Mouse (Mus musculus) heart, postnatal 14 days (tissue): ENCODE data around the gene Ankrd11. TPM values are rescaled to one million over a fixed set of nuclear protein-coding genes. Genes with fewer than 3 reads are reported as not detected.

Source experiments
- DNase-seq, 2 experiments: peaks; one replicate each; pipeline ENCODE4 v3.0.0; 2021 to 2022
- intact Hi-C: fragments of 180-260 bp; cut with DNase I; formaldehyde crosslinking; loops from one replicate; pipeline ENCODE4 v1.15.1; 2025
- total RNA-seq, 2 experiments: library from RNA; stranded (reverse); gene quantifications; 2 replicates each; pipeline ENCODE4 v1.2.3; 2021

Ankrd11 gene
- total RNA-seq, 2 experiments from 2014 or later = 75.3 to 80.8 TPM

GRCm38 (mm10) chr8:122935118-122935517 lies 107.0 kb downstream of the Ankrd11 start:
- intact Hi-C loops = no loop called here

DNA sequence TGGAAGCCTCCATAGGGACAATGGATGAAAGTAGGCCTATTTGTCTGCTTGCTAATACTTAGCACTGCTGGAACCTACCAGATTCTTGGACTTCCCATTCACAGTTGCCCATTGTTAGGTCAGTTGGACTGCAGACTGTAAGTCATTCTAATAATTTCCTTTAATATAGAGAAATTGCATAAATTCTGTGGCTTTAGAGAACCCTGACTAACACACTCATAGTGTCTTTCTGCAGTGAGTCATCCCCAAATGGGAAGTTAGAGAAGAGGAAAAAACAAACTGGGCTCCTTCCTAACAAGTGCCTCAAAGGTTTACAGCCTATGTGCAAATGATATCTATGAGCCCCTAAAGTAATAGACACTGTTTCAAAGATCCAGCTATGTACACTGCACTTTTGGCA lies 108.1 kb downstream of the Ankrd11 start:
- intact Hi-C loops = no loop called here
- DNase-seq = no peak

More at GRCm38 (mm10) chr8:122935118-122935517, 107.0 kb downstream of the Ankrd11 start:
- DNase-seq = no peak

DNA sequence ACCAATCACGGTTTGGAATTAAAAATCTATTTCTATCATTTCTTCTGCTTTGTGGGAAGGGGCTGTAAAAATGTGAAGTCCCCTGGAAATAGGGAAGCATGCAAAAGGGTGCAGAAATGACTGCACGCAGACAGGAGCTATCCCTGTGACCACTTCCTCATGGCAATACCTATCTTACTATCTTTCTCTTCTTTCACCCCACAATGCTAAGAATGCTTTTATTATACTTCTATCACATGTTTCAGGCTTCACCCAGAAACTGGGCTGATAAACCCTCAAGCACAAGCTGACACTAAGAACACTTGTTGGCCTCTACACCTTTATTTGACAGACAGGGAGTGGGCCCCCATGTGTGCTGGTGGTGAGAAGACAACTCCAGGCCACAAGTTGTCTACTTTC lies 109.5 kb downstream of the Ankrd11 start:
- no peak for DNase-seq
- intact Hi-C loops = no loop called here

DNA sequence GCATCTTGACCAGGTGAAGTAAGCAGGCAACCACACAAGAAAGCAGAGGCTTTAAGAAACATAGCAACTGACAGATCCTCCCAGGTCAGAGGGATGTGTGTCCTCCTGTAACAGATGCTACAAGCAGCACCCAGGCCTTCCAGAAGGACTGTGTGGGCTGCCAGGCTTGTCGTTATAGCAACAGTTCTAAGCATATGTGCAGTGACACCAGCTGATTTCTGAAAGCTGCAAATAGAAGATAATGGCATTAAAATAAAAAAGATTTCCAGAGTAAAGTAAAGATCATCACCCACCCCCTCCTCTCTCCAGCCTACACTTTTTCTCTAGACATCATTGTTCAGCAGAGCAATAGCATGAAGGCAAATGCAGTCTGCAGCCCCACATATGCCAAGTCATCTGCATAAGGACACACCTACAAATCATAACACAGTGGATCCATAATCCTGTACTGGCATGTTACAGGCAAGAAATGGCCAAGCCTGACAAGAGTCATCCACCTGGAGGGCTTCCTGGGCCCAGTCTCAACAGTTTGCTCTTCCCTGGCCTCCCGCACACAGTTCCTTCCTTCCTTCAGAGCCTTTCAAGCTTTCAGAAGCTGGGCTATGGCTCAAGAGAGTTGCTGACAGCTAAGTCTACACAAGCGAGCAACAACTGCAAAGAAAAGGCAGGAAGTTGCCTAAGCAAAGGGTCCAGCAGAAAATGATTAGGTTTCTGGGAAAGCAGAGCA lies 110.1 kb downstream of the Ankrd11 start:
- no peak for DNase-seq

DNA sequence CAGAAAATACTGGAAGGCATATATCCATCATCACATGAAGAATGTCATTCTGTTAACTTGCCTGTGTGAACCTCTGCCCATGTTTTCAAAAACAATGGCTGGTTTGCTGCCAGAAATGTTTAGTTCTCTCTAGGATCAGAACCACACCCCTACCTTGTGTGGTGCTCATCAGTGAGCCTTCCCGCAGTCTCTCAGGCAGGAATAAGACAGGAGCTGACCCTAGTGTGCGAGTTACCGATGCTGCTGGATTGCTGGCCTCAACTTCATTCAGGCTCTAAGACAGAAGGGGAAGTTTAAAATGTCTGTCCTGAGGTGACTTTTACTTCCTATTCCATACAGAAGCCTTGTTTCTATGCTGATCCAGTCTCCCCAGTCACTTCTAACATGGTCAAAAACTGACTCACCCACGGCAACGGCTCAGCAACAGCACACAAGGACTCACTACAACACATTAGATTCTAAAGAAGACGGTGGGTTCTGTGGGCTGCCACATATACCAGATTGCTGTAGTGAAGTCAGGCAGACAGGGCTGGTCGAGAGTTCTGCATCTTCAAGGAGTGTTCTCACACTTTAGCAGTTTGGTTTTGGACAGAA lies 113.3 kb downstream of the Ankrd11 start:
- intact Hi-C loops = no loop called here
- no peak for DNase-seq

More for the DNA sequence above, 110.1 kb downstream of the Ankrd11 start:
- intact Hi-C loops = no loop called here

DNA sequence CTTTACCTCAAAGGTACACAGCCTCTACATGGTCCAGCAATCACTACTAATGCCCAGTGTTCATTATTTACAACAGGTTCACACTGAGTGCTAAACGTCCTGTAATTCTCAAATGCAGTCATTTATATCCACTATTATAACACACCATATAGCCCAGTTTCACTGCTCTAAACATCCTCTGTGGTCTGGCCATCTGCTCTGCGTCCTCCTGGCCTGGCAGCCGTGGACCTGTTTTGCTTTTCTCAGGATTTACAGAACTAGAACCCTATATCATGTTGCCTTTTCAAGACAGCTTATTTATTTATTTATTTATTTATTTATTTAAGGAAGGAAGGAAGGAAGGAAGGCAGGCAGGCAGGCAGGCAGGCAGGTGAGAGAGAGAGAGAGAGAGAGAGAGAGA lies 114.2 kb downstream of the Ankrd11 start:
- intact Hi-C loops = no loop called here
- no peak for DNase-seq

DNA sequence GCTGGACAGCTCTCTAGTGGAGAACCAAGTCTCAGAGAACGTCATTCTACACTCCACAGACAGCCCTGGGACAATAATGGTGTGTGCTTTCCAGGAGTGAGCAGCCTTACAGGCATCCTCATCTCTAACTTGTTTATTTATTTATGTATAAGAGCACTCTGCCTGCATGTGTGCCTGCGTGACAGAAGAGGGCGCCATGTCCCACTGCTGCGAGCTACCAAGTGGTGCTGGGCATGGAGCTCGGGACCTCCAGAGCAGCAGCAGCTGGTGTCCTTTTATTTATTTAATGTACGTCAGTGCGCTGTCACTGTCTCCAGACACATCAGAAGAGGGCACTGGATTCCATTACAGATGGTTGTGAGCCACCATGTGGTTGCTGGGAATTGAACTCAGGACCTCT lies 115.3 kb downstream of the Ankrd11 start:
- no peak for DNase-seq
- intact Hi-C loops = no loop called here

GRCm38 (mm10) chr8:122925939-122926722 lies 115.9 kb downstream of the Ankrd11 start:
- DNase-seq = no peak
- intact Hi-C loops = no loop called here

DNA sequence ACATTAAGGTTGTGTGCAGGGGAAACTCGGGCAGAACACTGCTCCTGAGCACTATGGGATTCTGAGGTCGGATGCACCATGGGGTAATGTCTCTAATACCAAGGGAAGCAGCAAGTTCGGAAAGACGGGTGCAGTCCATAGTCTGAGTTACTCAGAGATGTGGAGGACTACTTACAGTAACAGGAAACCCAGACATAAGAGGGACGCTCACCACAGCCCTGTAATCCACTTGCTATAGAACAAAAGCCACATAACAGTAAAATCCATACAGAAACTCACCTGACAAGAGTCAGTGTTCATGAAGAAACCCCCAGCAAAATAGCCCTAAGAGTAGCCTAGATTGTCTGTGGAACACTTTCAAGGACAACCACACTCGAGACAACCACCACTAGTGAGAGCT lies 118.0 kb downstream of the Ankrd11 start:
- intact Hi-C loops = no loop called here
- DNase-seq = no peak

- intact Hi-C loops = no loop called here
- DNase-seq = no peak
Observed at GRCm38 (mm10) chr8:122923431-122924090, 118.5 kb downstream of the Ankrd11 start.

DNA sequence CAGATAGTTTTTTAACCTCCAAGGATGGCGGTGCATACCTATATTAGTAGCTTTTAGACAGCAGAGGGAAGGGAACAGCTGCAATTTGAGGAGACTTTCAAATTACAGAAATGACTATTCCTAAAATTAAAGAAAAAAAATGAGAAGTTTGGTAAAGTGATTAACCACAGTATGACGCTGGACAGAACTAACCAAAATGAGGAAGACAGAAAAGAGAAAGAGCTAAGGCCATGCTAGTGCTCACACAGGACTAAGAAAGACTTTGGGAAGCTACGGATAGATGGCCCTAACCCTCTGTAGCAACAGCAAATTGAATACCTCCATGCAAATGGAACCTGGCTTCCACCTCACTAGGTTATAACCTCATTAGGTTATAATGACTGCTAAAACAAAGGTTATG lies 119.1 kb downstream of the Ankrd11 start:
- DNase-seq = no peak
- intact Hi-C loops = no loop called here

DNA sequence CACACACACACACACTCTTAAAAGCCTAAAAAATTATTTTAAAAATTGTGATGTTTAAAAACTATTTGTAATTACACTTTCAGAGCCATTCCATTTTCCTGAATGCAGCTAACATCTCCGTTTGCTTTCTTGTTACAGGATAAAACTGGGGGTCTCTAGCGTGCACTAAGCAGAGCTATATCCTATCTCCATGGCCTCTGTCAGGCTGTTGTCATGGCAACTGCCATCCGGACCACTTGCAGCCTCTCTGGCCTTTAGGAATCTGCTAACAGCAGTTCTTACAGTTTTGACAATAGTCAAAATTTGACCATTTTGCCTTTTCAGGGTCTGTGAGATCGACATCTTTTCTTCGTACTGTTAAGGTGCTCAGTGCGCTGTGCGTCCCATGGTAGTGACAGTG lies 121.2 kb downstream of the Ankrd11 start:
- intact Hi-C loops = no loop called here
- DNase-seq = no peak

GRCm38 (mm10) chr8:122918438-122919107 lies 123.5 kb downstream of the Ankrd11 start:
- intact Hi-C loops = no loop called here
- DNase-seq = no peak

DNA sequence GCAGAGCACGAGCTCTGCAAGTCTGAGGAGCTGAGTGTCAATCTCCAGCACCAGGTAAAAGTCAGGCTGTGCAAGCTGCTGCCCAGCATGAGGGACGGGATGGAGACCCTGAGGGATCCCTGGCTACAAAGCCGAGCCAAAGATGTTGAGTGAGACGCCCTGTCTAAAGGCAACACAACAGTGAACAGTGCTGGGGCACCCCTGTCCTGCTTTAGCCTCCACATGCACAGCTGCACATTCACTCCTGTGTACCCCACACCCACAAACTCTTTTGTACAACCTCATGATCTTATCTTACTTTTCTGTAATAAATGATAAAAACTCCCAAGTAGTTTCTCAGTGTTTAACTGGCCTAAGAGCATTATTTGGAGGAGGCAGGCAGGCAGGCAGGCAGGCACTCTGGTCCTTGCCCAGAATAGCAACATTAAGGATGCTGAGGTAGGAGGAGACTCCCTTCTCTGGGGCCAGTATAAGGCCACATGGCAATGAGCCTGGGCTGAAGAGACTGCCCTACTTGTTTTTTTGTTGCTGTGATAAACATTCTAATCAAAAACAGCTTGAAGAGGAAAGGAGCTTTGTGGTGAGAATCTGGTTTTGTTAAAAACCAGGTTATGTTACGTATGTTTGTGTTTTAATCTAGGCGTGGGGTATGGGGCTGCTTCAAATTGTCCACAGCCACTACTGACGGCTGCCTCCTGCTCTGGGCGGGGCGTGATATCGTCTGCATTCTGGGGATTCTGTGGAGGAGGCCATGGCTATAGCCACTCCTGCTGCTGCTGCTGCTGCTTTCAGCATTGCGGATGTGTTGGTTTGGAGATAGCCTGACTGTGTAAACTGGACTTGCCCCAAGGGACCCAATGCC lies 124.3 kb downstream of the Ankrd11 start:
- intact Hi-C loops = no loop called here
- peak; percentile 55 to 61 for DNase-seq

DNA sequence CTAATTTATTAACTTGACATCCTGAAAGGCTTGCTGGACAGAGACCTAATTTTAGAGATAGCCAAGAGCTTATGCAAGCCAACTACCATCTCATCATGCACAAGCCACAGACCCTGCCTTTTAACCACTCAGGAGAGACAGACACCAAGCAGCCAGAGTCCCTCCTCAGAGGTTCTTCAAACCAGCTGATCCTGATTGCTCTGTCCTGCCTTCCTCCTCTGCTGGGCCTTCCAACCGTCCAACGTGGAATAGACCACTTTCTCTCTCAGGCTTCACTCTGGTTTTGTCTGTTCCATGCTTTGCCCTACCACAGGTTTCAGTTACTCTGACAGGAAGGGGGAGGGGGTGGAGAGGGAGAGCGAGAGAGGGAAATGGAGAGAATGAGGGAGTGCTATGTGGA lies 125.3 kb downstream of the Ankrd11 start:
- DNase-seq = no peak
- intact Hi-C loops = no loop called here

DNA sequence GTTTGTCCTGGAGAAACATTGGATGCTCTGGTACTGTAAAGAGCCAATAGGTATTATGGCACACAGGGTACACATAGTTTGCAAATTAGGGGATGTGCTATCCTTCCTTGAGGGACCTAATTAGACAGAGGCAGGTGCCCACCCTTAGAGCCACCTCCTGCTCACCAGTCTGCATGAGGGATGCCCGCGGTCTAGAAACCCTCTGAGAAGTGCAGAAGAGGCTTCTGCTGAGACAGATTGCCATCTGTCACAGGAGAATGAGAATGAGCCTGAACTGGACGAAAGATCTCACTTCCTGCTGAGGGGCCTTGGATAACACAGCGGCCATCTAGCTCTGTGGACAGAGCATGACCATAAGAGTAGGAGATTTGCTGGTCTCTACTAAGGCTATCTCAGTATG lies 129.2 kb downstream of the Ankrd11 start:
- intact Hi-C loops = no loop called here
- no peak for DNase-seq

DNA sequence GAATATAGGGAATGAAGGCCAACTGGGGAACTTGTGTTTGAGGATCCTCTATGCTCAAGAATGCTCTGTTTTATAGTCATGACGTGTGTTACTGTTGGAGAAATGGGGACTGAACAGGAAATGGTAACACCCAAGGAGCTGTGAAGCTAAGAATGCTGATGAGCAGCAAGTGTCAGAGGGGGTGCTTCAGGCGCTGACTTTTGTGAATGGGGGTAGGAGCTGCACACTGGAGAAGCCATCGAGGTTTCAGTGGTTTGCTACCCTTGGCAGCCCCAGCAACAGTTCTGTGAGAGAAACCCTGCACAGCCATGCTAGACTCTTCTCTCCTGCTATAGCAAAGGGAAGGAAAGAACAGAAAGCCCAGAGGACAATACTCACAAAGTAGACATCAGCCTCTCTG lies 129.9 kb downstream of the Ankrd11 start:
- intact Hi-C loops = no loop called here
- no peak for DNase-seq

DNA sequence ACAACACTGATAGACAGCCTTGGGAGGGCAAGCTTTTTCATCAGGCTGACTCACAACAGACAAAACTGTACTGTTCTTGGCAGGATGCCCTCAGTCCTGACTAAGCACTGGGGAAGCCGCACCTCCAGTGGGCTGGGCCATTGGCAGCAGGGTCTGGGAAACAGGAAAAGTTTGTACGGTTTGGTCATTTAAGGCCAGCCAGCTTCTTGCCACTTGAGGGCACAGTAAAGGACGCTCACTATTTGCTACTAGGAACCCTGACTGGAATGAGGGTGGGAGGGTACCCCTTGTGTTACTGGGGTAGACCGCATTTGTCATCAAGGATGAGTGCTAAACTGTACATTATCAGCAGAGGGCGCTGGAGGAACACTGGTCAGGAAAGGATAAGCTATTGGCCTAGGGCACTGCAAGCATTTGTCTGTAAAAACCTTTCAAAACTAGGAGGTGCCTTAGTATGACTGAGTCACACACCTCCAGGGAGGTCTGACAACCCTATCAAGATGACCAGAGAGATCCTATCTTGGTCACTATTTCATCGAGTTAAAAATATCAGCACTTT lies 135.5 kb downstream of the Ankrd11 start:
- peak; percentile 87 to 93 for DNase-seq
- intact Hi-C loops = loop anchor here (1.0 to 2.0 kb wide), 3 partner anchors 136 to 194 kb away; partner anchors contain the start of gene Ankrd11

DNA sequence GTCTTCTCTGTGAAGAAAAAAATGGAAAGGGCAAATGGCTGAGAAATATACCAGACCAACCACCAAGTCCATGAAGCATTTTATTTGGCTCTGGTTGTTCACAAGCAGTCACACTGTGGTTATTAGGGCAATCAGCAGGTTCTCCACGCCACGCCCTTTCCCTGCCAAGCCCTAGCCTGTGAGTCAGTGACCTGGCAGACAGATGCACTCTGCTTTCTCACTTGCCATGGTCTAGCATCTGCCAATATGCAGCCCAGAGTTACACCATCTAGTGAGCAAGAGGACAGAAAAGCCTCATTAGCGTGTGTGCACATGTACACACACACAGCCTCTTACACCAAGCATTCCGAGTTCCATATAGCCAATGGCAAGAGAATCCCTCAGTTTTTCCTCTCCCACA lies 136.7 kb downstream of the Ankrd11 start:
- intact Hi-C loops = no loop called here
- DNase-seq = peak in 1 of 2 experiments; percentile 29
